Mouse (Mus musculus) megakaryocyte-erythroid progenitor cell, adult 5 weeks (primary cell): ENCODE data around the gene Krtap13. TPM values are rescaled to one million over a fixed set of nuclear protein-coding genes. Genes with fewer than 3 reads are reported as not detected.

ENCODE experiments used
- polyA plus RNA-seq: library from polyadenylated mRNA; stranded (reverse); fragments of >175 nt; gene quantifications from 2 replicates; pipeline ENCODE4 v1.2.3, GENCODE M21; 2012

The Krtap13 gene
- polyA plus RNA-seq: 0.10 TPM in 1 of 2 replicates, not detected in the other

GRCm38 (mm10) chr16:88751535-88751934 lies at the start of gene Krtap13:
TSS of gene Krtap13 (minus strand) at chr16:88751635.

GRCm38 (mm10) chr16:88777596-88777995 lies 26.2 kb upstream of the Krtap13 start, which contains the start of gene Gm5965:
TSS of gene Gm5965 (plus strand) at chr16:88777896.

GRCm38 (mm10) chr16:88774106-88774505 lies 22.7 kb upstream of the Krtap13 start, which contains the start of gene 2310057N15Rik:
TSS of gene 2310057N15Rik (minus strand) at chr16:88774206.

GRCm38 (mm10) chr16:88758547-88758946 lies 7.1 kb upstream of the Krtap13 start, which contains the start of gene 2310034C09Rik:
TSS of gene 2310034C09Rik (plus strand) at chr16:88758847.

GRCm38 (mm10) chr16:88728812-88729275 lies 22.6 kb downstream of the Krtap13 start, which contains the start of gene Krtap13-1:
TSS of gene Krtap13-1 (plus strand) at chr16:88728862.

GRCm38 (mm10) chr16:88707496-88708012 lies 43.9 kb downstream of the Krtap13 start, which contains the start of gene 2310061N02Rik:
TSS of gene 2310061N02Rik (minus strand) at chr16:88707962.

Other genes with a start within 250 kb of the Krtap13 start
- gene Cldn17, start 244.7 kb downstream of the Krtap13 start, polyA plus RNA-seq: not detected in 2 replicates
- not detected in 2 replicates for gene Cldn8, start 188.5 kb downstream of the Krtap13 start, polyA plus RNA-seq
- not detected in 2 replicates for gene Krtap24-1, start 139.4 kb downstream of the Krtap13 start, polyA plus RNA-seq
- gene 2310079G19Rik, start 124.0 kb downstream of the Krtap13 start, polyA plus RNA-seq: not detected in 2 replicates
- not detected in 2 replicates for gene Krtap26-1, start 103.8 kb downstream of the Krtap13 start, polyA plus RNA-seq
- not detected in 2 replicates for gene Krtap27-1, start 80.0 kb downstream of the Krtap13 start, polyA plus RNA-seq
- gene 2310061N02Rik, start 43.7 kb downstream of the Krtap13 start, polyA plus RNA-seq: not detected in 2 replicates
- 0.13 TPM in 1 of 2 replicates, not detected in the other for gene Krtap13-1, start 22.8 kb downstream of the Krtap13 start, polyA plus RNA-seq
- not detected in 2 replicates for gene 2310034C09Rik, start 7.2 kb upstream of the Krtap13 start, polyA plus RNA-seq
- gene 2310057N15Rik, start 22.6 kb upstream of the Krtap13 start, polyA plus RNA-seq: not detected in 2 replicates
- not detected in 2 replicates for gene Gm5965, start 26.3 kb upstream of the Krtap13 start, polyA plus RNA-seq
- not detected in 2 replicates for gene Gm20741, start 60.6 kb upstream of the Krtap13 start, polyA plus RNA-seq
- gene Krtap15, start 68.6 kb upstream of the Krtap13 start, polyA plus RNA-seq: not detected in 2 replicates
- gene Krtap14, start 74.5 kb upstream of the Krtap13 start, polyA plus RNA-seq: not detected in 2 replicates
- gene Krtap19-1, start 117.8 kb upstream of the Krtap13 start, polyA plus RNA-seq: not detected in 2 replicates
- not detected in 2 replicates for gene Krtap19-2, start 122.6 kb upstream of the Krtap13 start, polyA plus RNA-seq
- not detected in 2 replicates for gene Krtap19-3, start 126.4 kb upstream of the Krtap13 start, polyA plus RNA-seq
- not detected in 2 replicates for gene Krtap19-4, start 133.5 kb upstream of the Krtap13 start, polyA plus RNA-seq
- not detected in 2 replicates for gene Krtap19-5, start 144.8 kb upstream of the Krtap13 start, polyA plus RNA-seq
- not detected in 2 replicates for gene Krtap19-9b, start 180.6 kb upstream of the Krtap13 start, polyA plus RNA-seq
- gene Krtap16-3, start 211.2 kb upstream of the Krtap13 start, polyA plus RNA-seq: not detected in 2 replicates